In genomic region chr4:106630333-106631220, GRCm38 (mm10) we compare ENCODE assay signal across 7 mouse cellular contexts. TPM values are rescaled to one million over a fixed set of nuclear protein-coding genes. Genes with fewer than 3 reads are reported as not detected.
DNase-seq lines count a peak whose midpoint lies in the region; TF ChIP-seq lines count a peak whose summit lies in the region.

No protein-coding gene starts in this region.

- H3K27me3 ChIP-seq in ES-Bruce4 (ENCODE audit: control insufficient read depth, insufficient read depth, low read length, poor library complexity, severe bottlenecking): no peaks in the 10 kb centered on the region

- H3K27ac ChIP-seq in ES-Bruce4 (ENCODE audit: insufficient read depth, low read length): no peak overlapping the region

- H3K36me3 ChIP-seq in ES-Bruce4 (ENCODE audit: control insufficient read depth, insufficient read depth, low read length, poor library complexity, severe bottlenecking): no peaks in the 10 kb centered on the region

- H3K9me3 ChIP-seq in ES-Bruce4 (replicated peaks; ENCODE audit: control insufficient read depth, insufficient read depth, low read length, poor library complexity, severe bottlenecking): no peaks in the 10 kb centered on the region

- peak; percentile 75 for DNase-seq in adipocyte (ENCODE audit: low spot score)
- peak; percentile 71 for DNase-seq in embryo, embryonic 11 days
- DNase-seq in heart, postnatal 14 days: peak; percentile 63 to 71
- DNase-seq in layer of hippocampus, adult 8-10 months (ENCODE audit: low spot score in 2 of 2): peak; percentile 90 to 96
- peak; percentile 71 for DNase-seq in lung, postnatal 14 days
- peak; percentile 85 for DNase-seq in right cerebral cortex, postnatal 25 days

- no peak overlapping the region for H3K9ac ChIP-seq in ES-Bruce4 (ENCODE audit: low read depth, poor library complexity, severe bottlenecking)

- no peak for TF ChIP-seq POLR2A in ES-Bruce4 (IDR thresholded peaks at IDR 0.05; ENCODE audit: insufficient read depth, low read length)

- no peak overlapping the region for H3K4me3 ChIP-seq in ES-Bruce4 (ENCODE audit: low read depth, low read length)

- peak; percentile 17 for TF ChIP-seq CTCF in ES-Bruce4 (IDR thresholded peaks at IDR 0.05; ENCODE audit: low read depth, low read length)

- intact Hi-C loops in heart, postnatal 14 days (cut with DNase I): loop anchor here (1.0 to 5.0 kb wide), 2 partner anchors 78 to 532 kb away; no protein-coding TSS in a partner anchor

- TF ChIP-seq EP300 in ES-Bruce4 (IDR thresholded peaks at IDR 0.05; ENCODE audit: insufficient read depth, low read depth, low read length): no peak

- H3K4me1 ChIP-seq in ES-Bruce4 (ENCODE audit: control insufficient read depth, insufficient read depth, low read length): peaks cover 3% of the 10 kb centered on the region

RNA-seq across cellular contexts. Expression of gene Ttc22, which starts 8.3 kb away (rescaled TPM):
- not detected in 2 replicates for polyA plus RNA-seq in ES-Bruce4 (2011; ENCODE audit: insufficient read depth, insufficient read length, low read depth, missing spikeins)
- under 1 TPM; 0.15 to 0.24 TPM for total RNA-seq in heart, postnatal 14 days (2021)
- under 1 TPM; 0.55 to 0.60 (median 0.58) TPM for total RNA-seq in layer of hippocampus, adult 8-10 months (2022)

RNA-seq across cellular contexts. Expression of gene Lexm, which starts 13.5 kb away (rescaled TPM):
- 1.3 and 2.0 TPM in 2 replicates for polyA plus RNA-seq in ES-Bruce4 (2011; ENCODE audit: insufficient read depth, insufficient read length, low read depth, missing spikeins)
- total RNA-seq in heart, postnatal 14 days (2021): not detected
- not detected for total RNA-seq in layer of hippocampus, adult 8-10 months (2022)

RNA-seq across cellular contexts. Expression of gene Pars2, which starts 20.3 kb away (rescaled TPM):
- polyA plus RNA-seq in ES-Bruce4 (2011; ENCODE audit: insufficient read depth, insufficient read length, low read depth, missing spikeins): 7.2 and 10.0 TPM in 2 replicates
- total RNA-seq in heart, postnatal 14 days (2021): 1 to 10 TPM; 4.7 to 5.2 TPM
- total RNA-seq in layer of hippocampus, adult 8-10 months (2022): 1 to 10 TPM; 5.1 to 9.5 (median 8.5) TPM

RNA-seq across cellular contexts. Expression of gene Ttc4, which starts 48.2 kb away (rescaled TPM):
- polyA plus RNA-seq in ES-Bruce4 (2011; ENCODE audit: insufficient read depth, insufficient read length, low read depth, missing spikeins): 60.6 and 71.6 TPM in 2 replicates
- 10 to 100 TPM; 18.7 to 19.7 TPM for total RNA-seq in heart, postnatal 14 days (2021)
- total RNA-seq in layer of hippocampus, adult 8-10 months (2022): 10 to 100 TPM; 37.4 to 64.6 (median 50.1) TPM
